Mouse (Mus musculus) liver, adult 10 weeks (tissue): Measurements from ENCODE around the gene Gm17455. TPM values are rescaled to one million over a fixed set of nuclear protein-coding genes. Genes with fewer than 3 reads are reported as not detected.

Experiments
- polyA plus RNA-seq: library from polyadenylated mRNA; stranded (reverse); fragments of 350-450 nt; fragmentation: Illumina TruSeq; extraction: RNeasy Lipid Tissue Mini Kit (QIAGEN cat#74804); gene quantifications from one replicate; pipeline ENCODE4 v1.2.3, GENCODE M21; 2014; ENCODE audit warnings: low read depth, low replicate concordance

The Gm17455 gene
- not detected for polyA plus RNA-seq

DNA sequence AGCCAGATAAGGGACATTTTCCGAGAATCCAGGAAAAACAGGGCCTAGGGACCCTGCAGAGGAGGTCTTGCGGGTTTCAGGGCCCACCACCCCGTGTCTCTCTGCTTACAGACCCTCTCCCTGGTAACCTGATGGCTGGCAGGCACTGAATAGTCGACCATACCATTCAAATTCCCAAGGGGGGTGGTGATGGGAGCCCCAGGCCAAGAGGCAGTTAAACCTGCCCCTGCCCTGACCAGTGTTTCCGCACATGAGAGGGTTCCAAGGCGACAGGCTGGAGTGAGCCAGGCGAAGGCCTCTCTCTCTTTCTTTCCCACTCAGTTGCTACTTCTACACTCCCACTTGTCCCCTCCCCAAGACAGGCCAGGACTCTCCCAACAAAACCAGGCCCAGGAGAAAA lies at the start of gene Gm17455:
TSS of gene Gm17455 (plus strand) at position 278 of the 400 bp plus-strand sequence.

Other genes with a start within 250 kb of the Gm17455 start
- 0.19 TPM for gene Chst3, start 180.5 kb upstream of the Gm17455 start, polyA plus RNA-seq
- 85.8 TPM for gene Psap, start 122.1 kb upstream of the Gm17455 start, polyA plus RNA-seq
- 1.1 TPM for gene Vsir, start 52.9 kb upstream of the Gm17455 start, polyA plus RNA-seq